Mouse (Mus musculus) spleen, adult 2 months (tissue): Measurements from ENCODE around the gene Gm8439. TPM values are rescaled to one million over a fixed set of nuclear protein-coding genes. Genes with fewer than 3 reads are reported as not detected.

Source experiments
- DNase-seq, 2 experiments: peaks; one replicate each; pipeline versions ENCODE4 v3.0.0 to v3.0.0-alpha.2; 2012 to 2021; ENCODE audit warnings: low spot score in 2 of 2, low read depth in 1 of 2
- H3K27ac ChIP-seq: fragments of 200-500 bp; 2 replicates; pipeline ENCODE4 v1.5.1; 2012; ENCODE audit warnings: low read length, inconsistent platforms; ENCODE audit not compliant: insufficient read depth
- H3K27me3 ChIP-seq: fragments of 200-500 bp; 2 replicates; pipeline ENCODE4 v1.6.1; 2012; ENCODE audit warnings: mild to moderate bottlenecking, moderate library complexity, low read length, inconsistent platforms; ENCODE audit not compliant: control insufficient read depth, insufficient read depth
- H3K36me3 ChIP-seq: fragments of 200-500 bp; 2 replicates; pipeline ENCODE4 v1.6.1; 2012; ENCODE audit warnings: mild to moderate bottlenecking, low read length, inconsistent platforms; ENCODE audit not compliant: control insufficient read depth, insufficient read depth
- H3K4me1 ChIP-seq: fragments of 200-500 bp; 2 replicates; pipeline ENCODE4 v1.6.1; 2011; ENCODE audit warnings: inconsistent platforms; ENCODE audit not compliant: control insufficient read depth, insufficient read depth, insufficient read length
- H3K4me3 ChIP-seq: fragments of 200-500 bp; 2 replicates; pipeline ENCODE4 v1.5.1; 2011; ENCODE audit warnings: mild to moderate bottlenecking, inconsistent platforms; ENCODE audit not compliant: insufficient read depth, insufficient read length; ENCODE audit errors: extremely low read depth
- CTCF ChIP-seq: fragments of 200-500 bp; IDR thresholded peaks from 2 replicates; pipeline ENCODE4 v1.5.1; 2011; ENCODE audit warnings: mild to moderate bottlenecking, inconsistent platforms; ENCODE audit not compliant: insufficient read depth, insufficient read length, insufficient replicate concordance; ENCODE audit errors: extremely low read depth
- POLR2A ChIP-seq: fragments of 200-500 bp; IDR thresholded peaks from 2 replicates; pipeline ENCODE4 v1.6.1; 2011; ENCODE audit warnings: low read depth, low read length, inconsistent platforms
- WGBS: fragments of 180-500 bp; shearing (Covaris S2); methylation state at CpG from one replicate; pipeline ENCODE4 v1.1.7; 2018; 5-methylcytosine and 5-hydroxymethylcytosine counted together
- polyA plus RNA-seq: library from polyadenylated mRNA; depleted of rRNA; stranded (reverse); fragments of >200 nt; gene quantifications from 2 replicates; pipeline ENCODE4 v1.2.3, GENCODE M21; 2012; rRNA removed

Gene Gm8439
- not detected in 2 replicates for polyA plus RNA-seq

- H3K27me3 ChIP-seq: no peaks in the 10 kb centered on the region
- H3K4me3 ChIP-seq: no peak within 1 kb of the TSS
- H3K36me3 ChIP-seq: no peaks in the 10 kb centered on the region
- DNase-seq: no peak
- TF ChIP-seq CTCF: no peak
- WGBS: 57% methylated on average over 4 of the region's 4 CpGs
- peaks cover 6% of the 10 kb centered on the region; the same call in 1 of the 2 replicates for H3K4me1 ChIP-seq
- no peak within 1 kb of the TSS for H3K27ac ChIP-seq
Measured at GRCm38 (mm10) chr4:120588445-120588844, at the start of gene Gm8439. Gene Gm8439 (plus strand): TSS chr4:120588745.

- Histone ChIP-seq H3K4me1 (no peaks in the 10 kb centered on the region), H3K27me3 (no peaks in the 10 kb centered on the region), H3K36me3 (peaks cover 43% of the 10 kb centered on the region), H3K27ac (no peak overlapping the region), H3K4me3 (no peak overlapping the region)
- no peak for DNase-seq
- TF ChIP-seq CTCF: no peak
- no peak for TF ChIP-seq POLR2A
- WGBS: 100% methylated on average over 1 of the region's 1 CpGs
Measured at GRCm38 (mm10) chr4:120544896-120545295, 43.6 kb upstream of the Gm8439 start.

GRCm38 (mm10) chr4:120556592-120556991, 32.0 kb upstream of the Gm8439 start:
- H3K4me3 ChIP-seq: no peak overlapping the region
- no peak for DNase-seq
- H3K4me1 ChIP-seq: no peaks in the 10 kb centered on the region
- TF ChIP-seq CTCF: no peak
- TF ChIP-seq POLR2A: no peak
- H3K27ac ChIP-seq: no peak overlapping the region
- 94% methylated on average over 6 of the region's 6 CpGs for WGBS
- H3K27me3 ChIP-seq: no peaks in the 10 kb centered on the region
- H3K36me3 ChIP-seq: peaks cover 42% of the 10 kb centered on the region

GRCm38 (mm10) chr4:120565726-120566125, 22.8 kb upstream of the Gm8439 start:
- TF ChIP-seq POLR2A (no peak), CTCF (no peak)
- DNase-seq: no peak

DNA sequence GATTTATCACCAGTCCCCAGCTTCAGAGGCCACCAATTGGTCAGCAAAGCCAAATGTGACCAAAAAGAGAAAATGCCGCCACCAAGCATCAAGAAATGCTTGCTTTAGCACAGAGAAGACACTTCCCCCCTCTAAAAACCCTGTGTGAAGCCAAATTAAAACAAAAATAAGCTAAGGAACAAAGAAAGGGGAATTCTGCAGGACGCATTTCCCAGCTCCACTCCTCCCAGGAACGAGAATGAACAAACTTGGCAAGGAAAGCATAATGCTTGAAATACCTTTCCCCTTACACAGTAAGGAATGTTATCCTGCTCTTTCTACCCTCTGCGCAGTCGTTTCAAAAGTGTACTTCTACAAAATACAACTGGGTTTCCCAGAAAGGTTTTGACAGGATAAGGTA, 20.5 kb upstream of the Gm8439 start:
- Histone ChIP-seq H3K36me3 (peaks cover 2% of the 10 kb centered on the region; the same call in 1 of the 2 replicates), H3K27ac (no peak overlapping the region), H3K4me3 (no peak overlapping the region), H3K4me1 (no peaks in the 10 kb centered on the region), H3K27me3 (0 out of 2 replicates have a peak, but pooled peaks cover 2% of the 10 kb centered on the region)
- TF ChIP-seq POLR2A (no peak), CTCF (no peak)
- WGBS: 83% methylated on average over 5 of the region's 5 CpGs
- DNase-seq: no peak

More at GRCm38 (mm10) chr4:120565726-120566125, 22.8 kb upstream of the Gm8439 start:
- H3K27ac ChIP-seq: no peak overlapping the region
- 92% methylated on average over 2 of the region's 2 CpGs for WGBS
- no peaks in the 10 kb centered on the region for H3K4me1 ChIP-seq
- H3K4me3 ChIP-seq: no peak overlapping the region
- peaks cover 9% of the 10 kb centered on the region for H3K36me3 ChIP-seq
- 0 out of 2 replicates have a peak, but pooled peaks cover 2% of the 10 kb centered on the region for H3K27me3 ChIP-seq

DNA sequence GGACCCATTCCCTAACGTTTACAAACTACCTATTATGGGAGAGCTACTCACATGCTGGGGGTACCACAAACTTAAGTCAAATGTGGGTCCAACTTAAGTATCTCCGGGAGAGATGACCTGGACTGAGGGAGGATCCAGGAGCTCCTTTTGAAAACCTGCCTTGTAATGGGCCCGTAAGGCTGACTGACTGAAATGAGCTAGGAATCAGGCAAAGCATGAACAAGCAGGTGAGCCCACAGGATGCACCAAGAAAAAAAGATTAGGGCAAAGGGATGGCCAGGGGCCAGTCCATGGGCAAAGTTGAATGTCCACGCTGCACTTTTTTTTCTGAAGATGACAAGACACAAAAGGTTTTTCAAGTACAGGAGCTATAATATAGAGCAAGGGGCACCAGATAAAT, 19.5 kb upstream of the Gm8439 start:
- H3K27me3 ChIP-seq: 0 out of 2 replicates have a peak, but pooled peaks cover 2% of the 10 kb centered on the region
- 0 out of 2 replicates have a peak, but pooled peaks cover 2% of the 10 kb centered on the region for H3K36me3 ChIP-seq
- TF ChIP-seq CTCF: no peak
- TF ChIP-seq POLR2A: no peak
- H3K4me1 ChIP-seq: no peaks in the 10 kb centered on the region
- DNase-seq: no peak
- H3K4me3 ChIP-seq: peak overlapping the region; percentile 34; the same call in 1 of the 2 replicates
- H3K27ac ChIP-seq: no peak overlapping the region
- 15% methylated on average over 4 of the region's 4 CpGs for WGBS
